Mouse (Mus musculus) myocyte (in vitro differentiated cells): ENCODE measurements at regions not wholly inside any gene's neighbourhood (a gene's known extent, or its start where the extent isn't known, plus 50 kb on each side); places are given as distances from the start of the nearest gene placed in this dataset.

Experiments used
- H3K27me3 ChIP-seq: one replicate; pipeline ENCODE4 v1.6.1; 2011; ENCODE audit not compliant: control insufficient read depth, insufficient read depth, insufficient read length
- H3K36me3 ChIP-seq: one replicate; pipeline ENCODE4 v1.6.1; 2011; ENCODE audit not compliant: control insufficient read depth, insufficient read depth
- H3K4me2 ChIP-seq: one replicate; pipeline ENCODE4 v1.6.1; 2011; ENCODE audit warnings: low read depth, control low read depth
- H3K4me3 ChIP-seq: one replicate; pipeline ENCODE4 v1.5.1; 2011; ENCODE audit warnings: mild to moderate bottlenecking, control low read depth, moderate library complexity
- H3K79me2 ChIP-seq: one replicate; pipeline ENCODE4 v1.6.1; 2011; ENCODE audit not compliant: control insufficient read depth, insufficient read depth
- H3ac ChIP-seq: one replicate; pipeline ENCODE4 v1.6.1; 2011; ENCODE audit not compliant: control insufficient read depth, insufficient read length
- CEBPB ChIP-seq: IDR thresholded peaks from 2 replicates; pipeline ENCODE4 v1.6.1; 2011; ENCODE audit warnings: mild to moderate bottlenecking, moderate library complexity; ENCODE audit not compliant: poor library complexity, insufficient read depth, severe bottlenecking
- E2F4 ChIP-seq: IDR thresholded peaks from one replicate; pipeline ENCODE4 v1.6.1; 2011; ENCODE audit warnings: mild to moderate bottlenecking, control low read depth, moderate library complexity; ENCODE audit not compliant: insufficient read depth
- MAX ChIP-seq: IDR thresholded peaks from one replicate; pipeline ENCODE4 v1.6.1; 2011; ENCODE audit warnings: low read depth, mild to moderate bottlenecking, control low read depth
- MYOD1 ChIP-seq, 3 experiments: IDR thresholded peaks; one replicate each; pipeline ENCODE4 v1.6.1; 2011; ENCODE audit warnings: control low read depth in 2 of 3, low read depth in 2 of 3, mild to moderate bottlenecking in 2 of 3, moderate library complexity in 1 of 3; ENCODE audit not compliant: insufficient read length in 2 of 3, control insufficient read depth in 1 of 3
- MYOG ChIP-seq, 3 experiments: IDR thresholded peaks; one replicate each; pipeline ENCODE4 v1.6.1; 2011; ENCODE audit warnings: control low read depth in 2 of 3, low read depth in 2 of 3, mild to moderate bottlenecking in 2 of 3; ENCODE audit not compliant: insufficient read length in 2 of 3, control insufficient read depth in 1 of 3, insufficient read depth in 1 of 3
- POLR2A ChIP-seq: IDR thresholded peaks from one replicate; pipeline ENCODE4 v1.6.1; 2011; ENCODE audit warnings: low read depth, mild to moderate bottlenecking, control low read depth, moderate library complexity; ENCODE audit not compliant: insufficient read length
- POLR2AphosphoS2 ChIP-seq: IDR thresholded peaks from one replicate; pipeline ENCODE4 v1.6.1; 2011; ENCODE audit warnings: low read depth, control low read depth; ENCODE audit not compliant: insufficient read length
- REST ChIP-seq: IDR thresholded peaks from one replicate; pipeline ENCODE4 v1.6.1; 2011; ENCODE audit warnings: mild to moderate bottlenecking, control low read depth, moderate library complexity; ENCODE audit not compliant: insufficient read depth, insufficient read length
- SRF ChIP-seq: IDR thresholded peaks from one replicate; pipeline ENCODE4 v1.6.1; 2011; ENCODE audit warnings: low read depth; ENCODE audit not compliant: control insufficient read depth, insufficient read length
- TCF12 ChIP-seq: IDR thresholded peaks from one replicate; pipeline ENCODE4 v1.6.1; 2011; ENCODE audit warnings: mild to moderate bottlenecking, control low read depth; ENCODE audit not compliant: poor library complexity, insufficient read depth, severe bottlenecking
- TCF3 ChIP-seq: IDR thresholded peaks from one replicate; pipeline ENCODE4 v1.6.1; 2011; ENCODE audit warnings: low read depth, control low read depth; ENCODE audit not compliant: insufficient read length
- USF1 ChIP-seq: IDR thresholded peaks from one replicate; pipeline ENCODE4 v1.6.1; 2011; ENCODE audit warnings: low read depth, mild to moderate bottlenecking, control low read depth, moderate library complexity

DNA sequence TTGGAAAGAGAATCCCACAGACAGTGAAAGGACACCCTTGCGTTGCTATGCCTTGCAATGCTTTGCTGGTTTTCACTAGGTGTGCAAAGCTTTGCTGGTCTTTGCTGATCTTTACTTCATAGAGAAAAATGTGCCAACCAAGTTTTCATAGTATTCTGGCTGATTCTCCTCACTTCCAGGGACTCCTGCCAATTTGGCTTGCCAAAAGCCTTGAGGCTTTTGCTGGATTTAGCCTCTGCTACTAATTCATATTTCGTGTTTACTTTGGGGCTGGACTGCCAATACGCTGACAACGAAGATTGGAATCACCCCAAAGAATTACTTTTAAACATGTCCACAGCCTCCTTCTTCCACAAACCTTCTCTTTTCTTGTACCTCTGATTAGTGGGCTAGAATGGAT lies 162.2 kb upstream of the Ednrb start:
- TF ChIP-seq SRF (no peak), USF1 (no peak), MAX (no peak), REST (no peak)
- H3K27me3 ChIP-seq, result no peaks in the 10 kb centered on the region
- no peaks in the 10 kb centered on the region for H3K79me2 ChIP-seq
- no peak overlapping the region for H3K4me2 ChIP-seq
- H3ac ChIP-seq, result no peak overlapping the region
- no peaks in the 10 kb centered on the region for H3K36me3 ChIP-seq
- no peak overlapping the region for H3K4me3 ChIP-seq

DNA sequence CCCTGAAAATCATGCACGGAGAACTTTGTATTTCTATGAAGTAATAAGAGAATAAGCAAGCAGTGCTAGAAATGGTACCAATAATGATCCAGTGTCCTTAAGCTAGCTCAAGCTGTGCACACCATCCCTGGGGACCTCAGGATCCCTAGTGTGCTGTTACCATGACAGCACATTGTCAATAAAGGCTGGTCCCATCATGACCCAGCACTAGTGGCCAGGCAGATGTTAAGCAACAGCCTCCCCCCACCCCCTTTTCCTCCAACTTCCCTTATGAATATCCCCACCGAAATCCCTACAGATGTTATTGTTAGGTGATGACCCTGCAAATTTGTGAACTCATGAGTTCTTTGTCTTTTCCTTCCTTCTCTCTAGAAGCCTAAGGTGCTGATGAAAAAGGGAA lies 160.9 kb upstream of the Ednrb start:
- no peaks in the 10 kb centered on the region for H3K79me2 ChIP-seq
- TF ChIP-seq TCF3 (no peak), MAX (no peak), USF1 (no peak), E2F4 (no peak), TCF12 (no peak), MYOD1 (IDR thresholded peaks at IDR 0.05; ENCODE audit: control insufficient read depth in 1 of 3, insufficient read length in 2 of 3, low read depth in 2 of 3) (no peak), CEBPB (no peak), MYOG (IDR thresholded peaks at IDR 0.05; ENCODE audit: control insufficient read depth in 1 of 3, insufficient read depth in 1 of 3, insufficient read length in 2 of 3, low read depth in 2 of 3) (no peak), SRF (no peak), POLR2A (no peak), REST (no peak), POLR2AphosphoS2 (no peak)
- no peak overlapping the region for H3K4me2 ChIP-seq
- no peaks in the 10 kb centered on the region for H3K27me3 ChIP-seq
- H3ac ChIP-seq, result no peak overlapping the region
- H3K4me3 ChIP-seq, result no peak overlapping the region
- no peaks in the 10 kb centered on the region for H3K36me3 ChIP-seq

DNA sequence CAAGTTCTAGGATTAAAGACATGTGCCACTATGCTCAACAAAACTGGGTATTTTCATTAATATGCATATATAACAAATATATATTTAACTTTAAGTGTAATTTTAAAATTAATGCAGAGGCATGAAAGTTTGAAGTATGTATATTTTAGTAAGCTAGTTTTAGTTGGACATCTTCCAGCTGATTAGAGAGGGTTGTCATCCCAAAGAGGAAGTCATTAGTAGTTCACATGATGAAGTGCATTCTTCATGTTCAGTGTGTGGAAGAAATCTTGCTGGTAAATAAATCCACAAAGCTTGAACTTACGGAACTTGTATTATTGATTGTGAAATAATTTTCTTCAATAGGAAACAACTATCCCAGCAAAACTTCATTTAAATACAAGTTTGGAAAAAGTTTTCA lies 158.2 kb upstream of the Ednrb start:
- H3K4me3 ChIP-seq, result no peak overlapping the region
- TF ChIP-seq E2F4 (no peak), TCF12 (no peak), MYOG (IDR thresholded peaks at IDR 0.05; ENCODE audit: control insufficient read depth in 1 of 3, insufficient read depth in 1 of 3, insufficient read length in 2 of 3, low read depth in 2 of 3) (no peak), POLR2AphosphoS2 (no peak), SRF (no peak), CEBPB (no peak), MYOD1 (IDR thresholded peaks at IDR 0.05; ENCODE audit: control insufficient read depth in 1 of 3, insufficient read length in 2 of 3, low read depth in 2 of 3) (no peak), TCF3 (no peak), POLR2A (no peak), USF1 (no peak), REST (no peak)
- H3K4me2 ChIP-seq, result no peak overlapping the region
- H3K79me2 ChIP-seq, result no peaks in the 10 kb centered on the region
- H3K27me3 ChIP-seq, result no peaks in the 10 kb centered on the region
- H3K36me3 ChIP-seq, result no peaks in the 10 kb centered on the region
- H3ac ChIP-seq, result no peak overlapping the region

DNA sequence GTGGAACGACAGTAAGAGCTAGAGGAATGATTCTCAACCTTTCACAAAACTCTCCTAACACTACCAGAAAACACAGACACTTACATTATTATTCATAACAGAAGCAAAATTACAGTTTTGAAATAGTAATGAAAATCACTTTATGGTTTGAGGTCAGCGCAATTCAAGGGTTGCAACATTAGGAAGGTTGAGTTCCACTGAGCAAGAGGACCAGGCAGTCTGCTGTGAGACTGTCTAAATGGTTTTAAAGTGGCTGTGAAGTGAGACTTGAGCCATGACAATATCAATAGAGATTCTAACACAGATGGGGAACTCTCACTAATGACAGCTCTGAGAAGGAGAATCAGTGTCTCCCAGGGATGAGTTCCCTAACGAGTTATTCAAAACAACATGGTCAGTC lies 146.2 kb upstream of the Ednrb start:
- no peaks in the 10 kb centered on the region for H3K79me2 ChIP-seq
- TF ChIP-seq MYOG (IDR thresholded peaks at IDR 0.05; ENCODE audit: control insufficient read depth in 1 of 3, insufficient read depth in 1 of 3, insufficient read length in 2 of 3, low read depth in 2 of 3) (no peak), POLR2A (no peak), CEBPB (no peak), POLR2AphosphoS2 (no peak), USF1 (no peak), REST (no peak), TCF12 (no peak), MYOD1 (IDR thresholded peaks at IDR 0.05; ENCODE audit: control insufficient read depth in 1 of 3, insufficient read length in 2 of 3, low read depth in 2 of 3) (no peak), TCF3 (no peak), E2F4 (no peak), MAX (no peak)
- H3K4me3 ChIP-seq, result no peak overlapping the region
- H3K4me2 ChIP-seq, result no peak overlapping the region
- no peak overlapping the region for H3ac ChIP-seq
- H3K36me3 ChIP-seq, result no peaks in the 10 kb centered on the region
- no peaks in the 10 kb centered on the region for H3K27me3 ChIP-seq

DNA sequence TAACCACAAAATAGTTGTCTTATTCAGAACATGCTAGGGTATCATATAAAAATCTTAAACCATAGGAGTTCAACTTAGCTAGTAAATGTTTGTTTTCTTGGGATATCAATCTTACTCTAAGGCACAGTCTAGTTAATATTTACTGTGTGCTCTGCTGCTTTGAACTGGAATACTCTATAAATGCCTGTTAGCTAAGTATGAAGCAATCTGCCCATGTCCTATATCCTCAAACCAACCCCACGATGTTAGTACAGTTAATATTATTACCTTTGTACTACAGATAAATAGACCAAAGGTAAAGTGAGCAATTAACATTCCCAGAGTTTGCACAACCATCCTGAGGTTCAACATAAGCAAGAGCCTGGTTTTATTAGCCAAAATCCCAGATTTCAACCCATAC lies 145.7 kb upstream of the Ednrb start:
- no peaks in the 10 kb centered on the region for H3K27me3 ChIP-seq
- H3K79me2 ChIP-seq, result no peaks in the 10 kb centered on the region
- no peaks in the 10 kb centered on the region for H3K36me3 ChIP-seq
- no peak overlapping the region for H3K4me2 ChIP-seq
- no peak overlapping the region for H3K4me3 ChIP-seq
- TF ChIP-seq TCF3 (no peak), TCF12 (no peak), E2F4 (no peak), SRF (no peak), POLR2AphosphoS2 (no peak), POLR2A (no peak), USF1 (no peak)
- no peak overlapping the region for H3ac ChIP-seq
